Comparison of ENCODE assay signal across 8 mouse cellular contexts in genomic region chr9:14174324-14175040, GRCm38 (mm10).
A peak's percentile ranks its signal among the peaks of the same experiment; 100 is the strongest.
DNase-seq lines count a peak whose midpoint lies in the region; ATAC-seq and TF ChIP-seq lines count a peak whose summit lies in the region.

No protein-coding gene starts in this region.

- peak overlapping the region; percentile 7; the same call in 1 of the 2 replicates for H3K27ac ChIP-seq in layer of hippocampus, adult 2 months
- H3K27ac ChIP-seq in embryonic fibroblast, embryonic 13.5 days (ENCODE audit: insufficient read depth, low read length) = peak overlapping the region; percentile 30; the same call in 1 of the 2 replicates
- H3K27ac ChIP-seq in intestine, embryonic 15.5 days = peak overlapping the region; percentile 91
- peak overlapping the region; percentile 49; the same call in 1 of the 2 replicates for H3K27ac ChIP-seq in olfactory bulb, adult 2 months (ENCODE audit: insufficient read depth, low read depth, low read length)

- peak overlapping the region; percentile 43; the same call in 1 of the 2 replicates for H3K4me2 ChIP-seq in intestine, embryonic 15.5 days (replicated peaks)

- H3K9ac ChIP-seq in intestine, embryonic 15.5 days = no peak overlapping the region

- no peaks in the 10 kb centered on the region for H3K9me3 ChIP-seq in intestine, embryonic 15.5 days

- 50% methylated on average over 3 of the region's 3 CpGs for WGBS in intestine, embryonic 15.5 days
- 58% methylated on average over 3 of the region's 3 CpGs for WGBS in olfactory bulb, adult 2 months

- no peak for TF ChIP-seq POLR2A in embryonic fibroblast, embryonic 13.5 days (IDR thresholded peaks at IDR 0.05; ENCODE audit: low read depth, low read length)
- TF ChIP-seq POLR2A in olfactory bulb, adult 2 months (IDR thresholded peaks at IDR 0.05; ENCODE audit: insufficient read depth, low read depth, low read length) = no peak

- H3K4me3 ChIP-seq in layer of hippocampus, adult 2 months = no peak overlapping the region
- H3K4me3 ChIP-seq in embryonic fibroblast, embryonic 13.5 days (ENCODE audit: insufficient read depth, low read length) = no peak overlapping the region
- no peak overlapping the region for H3K4me3 ChIP-seq in intestine, embryonic 15.5 days (replicated peaks)
- no peak overlapping the region for H3K4me3 ChIP-seq in olfactory bulb, adult 2 months (ENCODE audit: insufficient read depth, low read depth, low read length)

- TF ChIP-seq CTCF in layer of hippocampus, adult 2 months (conservative IDR thresholded peaks at IDR 0.05) = no peak
- TF ChIP-seq CTCF in embryonic fibroblast, embryonic 13.5 days (IDR thresholded peaks at IDR 0.05; ENCODE audit: borderline replicate concordance, insufficient read depth, low read length) = no peak
- TF ChIP-seq CTCF in olfactory bulb, adult 2 months (IDR thresholded peaks at IDR 0.05; ENCODE audit: insufficient read depth, low read depth, low read length) = no peak

- H3K27me3 ChIP-seq in intestine, embryonic 15.5 days (replicated peaks) = no peaks in the 10 kb centered on the region

- no peak for DNase-seq in layer of hippocampus, adult 2 months (ENCODE audit: low spot score in 2 of 2)
- DNase-seq in layer of hippocampus, adult 11-12 months (ENCODE audit: low spot score) = no peak
- DNase-seq in adrenal gland, postnatal 36 days = no peak
- no peak for DNase-seq in right cerebral cortex, postnatal 25 days

- no peaks in the 10 kb centered on the region for H3K36me3 ChIP-seq in intestine, embryonic 15.5 days

- peaks cover 15% of the 10 kb centered on the region; the same call in 1 of the 2 replicates for H3K4me1 ChIP-seq in embryonic fibroblast, embryonic 13.5 days (ENCODE audit: control insufficient read depth, insufficient read depth, low read length)
- H3K4me1 ChIP-seq in intestine, embryonic 15.5 days (replicated peaks) = peaks cover 26% of the 10 kb centered on the region
- H3K4me1 ChIP-seq in olfactory bulb, adult 2 months (ENCODE audit: control insufficient read depth, insufficient read depth, low read length) = peaks cover 24% of the 10 kb centered on the region

- ATAC-seq in intestine, embryonic 15.5 days = peak; percentile 64
- no peak for ATAC-seq in granulocyte monocyte progenitor cell, adult 5-6 weeks (replicated peaks; ENCODE audit: poor library complexity, severe bottlenecking)

Comparison
In these comparisons a context has a peak if more than half of its experiments do, and no peak if none do; other contexts are left out.
1. H3K27ac ChIP-seq: peak in every context shown above with its lines; median percentile 91 in intestine, embryonic 15.5 days; 49 in olfactory bulb, adult 2 months; 30 in embryonic fibroblast, embryonic 13.5 days; 7 in layer of hippocampus, adult 2 months.